10 mouse cellular contexts compared by ENCODE assay signal in the genomic region with DNA sequence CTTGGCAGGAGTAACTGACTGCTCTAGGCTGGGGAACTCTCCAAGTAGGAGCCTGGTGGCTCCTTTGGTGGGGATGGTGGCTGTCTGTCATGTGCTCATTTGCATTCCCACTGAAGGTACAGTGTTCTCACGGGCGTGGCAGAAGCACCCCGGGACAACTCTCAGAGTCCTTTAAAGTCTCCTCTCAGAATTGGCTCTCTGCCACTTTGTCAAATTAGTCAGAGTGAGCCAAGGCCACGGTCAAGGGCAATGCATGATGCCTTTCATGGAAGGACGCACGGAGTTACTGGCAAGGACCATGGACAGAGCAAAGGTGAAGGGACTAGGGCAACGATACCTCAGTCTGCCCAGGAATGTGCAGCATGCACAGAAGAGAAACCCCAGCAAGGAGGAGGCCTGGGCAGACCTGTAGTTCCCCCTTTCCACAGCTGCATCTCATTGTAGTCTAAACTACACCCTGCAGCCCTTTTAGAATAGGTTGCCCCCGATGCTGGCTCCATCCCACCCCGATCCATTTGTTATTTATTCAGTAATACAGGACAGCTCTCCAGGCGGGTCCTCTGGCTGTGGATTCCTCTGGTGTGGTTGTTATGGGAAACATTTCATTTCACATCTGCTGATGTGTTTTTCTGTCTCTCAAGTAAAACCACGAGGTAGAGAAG. TPM values are rescaled to one million over a fixed set of nuclear protein-coding genes. Genes with fewer than 3 reads are reported as not detected.
DNase-seq lines count a peak whose midpoint lies in the region; ATAC-seq and TF ChIP-seq lines count a peak whose summit lies in the region.
"Had no signal": no experiment of that assay in that cellular context is flagged by ENCODE, and none has a peak within 500 bp of the region (broad histone marks: within the 10 kb centered on the region; RNA-seq: fewer than 3 reads in every experiment).

No protein-coding gene starts in this region.

- H3K4me1 ChIP-seq in forebrain, embryonic 13.5 days = peaks cover 43% of the 10 kb centered on the region
- H3K4me1 ChIP-seq in midbrain, postnatal 0 days (ENCODE audit: insufficient read depth, low read length) = peaks cover 21% of the 10 kb centered on the region

- no peaks in the 10 kb centered on the region for H3K27me3 ChIP-seq in forebrain, embryonic 13.5 days
- no peaks in the 10 kb centered on the region for H3K27me3 ChIP-seq in midbrain, postnatal 0 days (ENCODE audit: insufficient read depth, low read length)

- H3K9ac ChIP-seq in forebrain, embryonic 13.5 days = no peak overlapping the region
- H3K9ac ChIP-seq in midbrain, postnatal 0 days (replicated peaks; ENCODE audit: low read length, poor library complexity, severe bottlenecking) = no peak overlapping the region

- no peak for TF ChIP-seq CTCF in midbrain, postnatal 0 days (IDR thresholded peaks at IDR 0.05)

- intact Hi-C loops in gastrocnemius, postnatal 14 days (cut with DNase I; ENCODE audit: low total_unique reads) = no loop called here

- H3K4me3 ChIP-seq in forebrain, embryonic 13.5 days = no peak overlapping the region
- no peak overlapping the region for H3K4me3 ChIP-seq in midbrain, postnatal 0 days (ENCODE audit: low read depth, low read length)

- H3K9me3 ChIP-seq in forebrain, embryonic 13.5 days (replicated peaks) = no peaks in the 10 kb centered on the region
- H3K9me3 ChIP-seq in midbrain, postnatal 0 days (ENCODE audit: low read length) = no peaks in the 10 kb centered on the region

- ATAC-seq in forebrain, embryonic 13.5 days = peak; percentile 64
- peak; percentile 67 for ATAC-seq in midbrain, postnatal 0 days (ENCODE audit: low FRiP score)

- DNase-seq in layer of hippocampus, postnatal 10 days (ENCODE audit: low spot score in 2 of 2) = peak; percentile 46 to 55
- DNase-seq in layer of hippocampus, postnatal 25 days (ENCODE audit: extremely low spot score in 1 of 2, low spot score in 1 of 2) = no peak
- DNase-seq in adrenal gland, adult 8-10 months = peak; percentile 76
- peak; percentile 63 for DNase-seq in midbrain, postnatal 0 days (ENCODE audit: low spot score)
- no peak for DNase-seq in thymus, postnatal 14 days
- no peak for DNase-seq in gastrocnemius, postnatal 14 days
- no peak for DNase-seq in urinary bladder, adult 18-20 months (ENCODE audit: low spot score in 2 of 2)

- 7% methylated on average over 11 of the region's 11 CpGs for WGBS in forebrain, embryonic 13.5 days
- WGBS in midbrain, postnatal 0 days = 8% methylated on average over 11 of the region's 11 CpGs

- peak overlapping the region; percentile 58 for H3K4me2 ChIP-seq in forebrain, embryonic 13.5 days
- peak overlapping the region; percentile 5; the same call in 1 of the 2 replicates for H3K4me2 ChIP-seq in midbrain, postnatal 0 days (ENCODE audit: low read depth, low read length, poor library complexity, severe bottlenecking)

- H3K36me3 ChIP-seq in forebrain, embryonic 13.5 days (ENCODE audit: poor library complexity, severe bottlenecking) = no peaks in the 10 kb centered on the region
- H3K36me3 ChIP-seq in midbrain, postnatal 0 days (ENCODE audit: insufficient read depth, low read length) = no peaks in the 10 kb centered on the region

- H3K27ac ChIP-seq in forebrain, embryonic 13.5 days = peak overlapping the region; percentile 99
- H3K27ac ChIP-seq in midbrain, postnatal 0 days (ENCODE audit: low read depth, low read length) = peak overlapping the region; percentile 89

RNA-seq across cellular contexts. Expression of gene Wdr95, which starts 40.0 kb away (rescaled TPM):
- 1 to 10 TPM in 1 of 2 experiments, under 1 TPM in 1; 0.91 to 2.1 TPM for total RNA-seq in layer of hippocampus, postnatal 10 days (2021)
- 1 to 10 TPM in 1 of 2 experiments, under 1 TPM in 1; 0.87 to 1.7 TPM for total RNA-seq in layer of hippocampus, postnatal 25 days (2021)
- total RNA-seq in adrenal gland, adult 8-10 months (2022) = under 1 TPM in 1 of 4 experiments, not detected in 3; 0.11 TPM
- polyA plus RNA-seq in forebrain, embryonic 13.5 days (2015; fragmentation: Nextera tagmentation; extraction: Ambion mirVana) = 0.41 and 0.68 TPM in 2 replicates
- 0.33 TPM in 1 of 2 replicates, not detected in the other for total RNA-seq in midbrain, postnatal 0 days (2014; rRNA removed)
- polyA plus RNA-seq in midbrain, postnatal 0 days (2015; fragmentation: Nextera tagmentation; extraction: Ambion mirVana) = 0.28 and 0.41 TPM in 2 replicates
- total RNA-seq in gastrocnemius, postnatal 14 days (2021) = not detected
- total RNA-seq: gastrocnemius, adult 18-20 months had no signal

RNA-seq across cellular contexts. Expression of gene Tex26, which starts 49.0 kb away (rescaled TPM):
- under 1 TPM; 0.50 to 0.69 TPM for total RNA-seq in layer of hippocampus, postnatal 10 days (2021)
- not detected for total RNA-seq in layer of hippocampus, postnatal 25 days (2021)
- total RNA-seq in adrenal gland, adult 8-10 months (2022) = not detected
- 2.2 and 3.1 TPM in 2 replicates for polyA plus RNA-seq in forebrain, embryonic 13.5 days (2015; fragmentation: Nextera tagmentation; extraction: Ambion mirVana)
- 0.76 and 1.9 TPM in 2 replicates for total RNA-seq in midbrain, postnatal 0 days (2014; rRNA removed)
- polyA plus RNA-seq in midbrain, postnatal 0 days (2015; fragmentation: Nextera tagmentation; extraction: Ambion mirVana) = 1.3 and 1.4 TPM in 2 replicates
- under 1 TPM in 1 of 2 experiments, not detected in 1; 0.39 TPM for total RNA-seq in gastrocnemius, postnatal 14 days (2021)
- total RNA-seq: gastrocnemius, adult 18-20 months; monocyte, adult 5-6 weeks had no signal

Comparison
In these comparisons a context has a peak if more than half of its experiments do, and no peak if none do; other contexts are left out.
1. DNase-seq: peak in layer of hippocampus, postnatal 10 days (2 of 2), adrenal gland, adult 8-10 months (single experiment) and midbrain, postnatal 0 days (single experiment); none in layer of hippocampus, postnatal 25 days (0 of 2), thymus, postnatal 14 days (single experiment), gastrocnemius, postnatal 14 days (single experiment) and urinary bladder, adult 18-20 months (0 of 2).